Mouse (Mus musculus) heart, postnatal 10 days (tissue): ENCODE data around the gene Rnf19b. TPM values are rescaled to one million over a fixed set of nuclear protein-coding genes. Genes with fewer than 3 reads are reported as not detected.

Experiments used
- DNase-seq, 2 experiments: peaks; one replicate each; pipeline ENCODE4 v3.0.0; 2021
- intact Hi-C: fragments of 180-260 bp; cut with DNase I; formaldehyde crosslinking; loops from one replicate; pipeline ENCODE4 v1.15.1; 2025
- total RNA-seq, 2 experiments: library from RNA; stranded (reverse); gene quantifications; 2 replicates each; pipeline ENCODE4 v1.2.3; 2021

Gene Rnf19b
- total RNA-seq, 2 experiments from 2014 or later, result 20.9 to 22.2 TPM

DNA sequence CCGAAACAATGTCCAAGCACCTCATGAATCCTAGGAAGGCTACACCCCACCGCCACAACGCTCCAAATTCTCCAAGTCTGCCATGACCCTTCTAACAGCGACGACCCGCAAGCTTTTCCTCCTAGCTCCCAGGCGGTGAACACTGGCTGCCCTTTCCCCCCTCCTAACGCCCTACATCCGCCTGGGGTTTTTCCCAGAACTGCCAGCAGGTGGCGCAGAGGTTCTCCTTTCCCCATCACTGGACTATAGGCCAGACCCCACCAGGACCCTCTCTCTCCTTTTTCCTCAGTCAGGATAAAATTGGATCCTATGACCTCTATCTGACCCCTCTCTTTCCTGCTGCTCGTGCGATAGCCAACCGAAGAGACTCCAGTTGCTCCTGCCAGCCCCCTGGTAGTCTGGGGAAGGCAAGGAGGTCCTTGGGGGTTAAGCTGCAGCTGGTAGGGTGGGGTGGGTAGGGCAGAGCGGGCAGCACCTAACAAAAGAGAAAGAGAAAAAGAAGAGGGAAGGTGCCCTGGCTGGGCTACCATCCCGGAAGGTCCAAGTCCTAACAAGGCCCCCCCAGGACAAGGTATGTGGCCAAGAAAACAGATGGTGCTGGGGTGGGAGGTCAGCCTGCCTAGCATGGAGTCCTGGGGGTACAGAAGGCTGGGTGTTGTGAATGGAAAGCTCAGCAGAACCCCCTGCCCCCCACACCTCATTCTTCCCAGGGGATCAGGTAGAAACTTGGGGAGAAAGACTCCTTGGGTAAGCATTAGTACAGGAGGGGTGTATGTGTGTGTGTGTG is 76.9 kb downstream of the Rnf19b start:
- intact Hi-C loops, result loop anchor here (1.0 to 5.0 kb wide), 3 partner anchors 44 to 322 kb away; no protein-coding TSS in a partner anchor
- DNase-seq, result peak; percentile 84 to 88

Other genes with a start within 250 kb of the Rnf19b start
- gene Trim62, start 174.7 kb upstream of the Rnf19b start, total RNA-seq, result 1 to 10 TPM; 2.3 to 2.5 TPM
- 1 to 10 TPM; 5.8 to 6.0 TPM for gene Azin2, start 95.8 kb upstream of the Rnf19b start, total RNA-seq
- gene Ak2, start 66.3 kb upstream of the Rnf19b start, total RNA-seq, result 10 to 100 TPM; 91.3 to 93.4 TPM
- gene Tmem54, start 47.3 kb downstream of the Rnf19b start, total RNA-seq, result not detected
- under 1 TPM in 1 of 2 experiments, not detected in 1; 0.47 TPM for gene Hpca, start 63.8 kb downstream of the Rnf19b start, total RNA-seq
- 100 to 1,000 TPM; 162 to 167 TPM for gene Fndc5, start 78.7 kb downstream of the Rnf19b start, total RNA-seq
- gene S100pbp, start 131.5 kb downstream of the Rnf19b start, total RNA-seq, result 10 to 100 TPM; 18.0 to 21.7 TPM
- 10 to 100 TPM; 38.8 to 39.2 TPM for gene Yars, start 131.5 kb downstream of the Rnf19b start, total RNA-seq
- gene C77080, start 203.1 kb downstream of the Rnf19b start, total RNA-seq, result 1 to 10 TPM; 4.9 to 5.9 TPM
- gene Sync, start 229.3 kb downstream of the Rnf19b start, total RNA-seq, result 10 to 100 TPM; 13.4 TPM